Mouse (Mus musculus) midbrain, embryonic 13.5 days (tissue): ENCODE data around the gene Esr2. TPM values are rescaled to one million over a fixed set of nuclear protein-coding genes. Genes with fewer than 3 reads are reported as not detected.
"Not testable (repeated sequence)": the region's sequence is repeated elsewhere in the genome, so short reads cannot be mapped to it uniquely, and the experiment has no call there.

Source experiments
- ATAC-seq: fragments of 200-750 bp; cut with Nextera tagmentation; 2 replicates; pipeline ENCODE4 v1.8.0; 2017; ENCODE audit warnings: mild to moderate bottlenecking, moderate TSS enrichment, moderate library complexity
- H3K27ac ChIP-seq: fragments of 300-500 bp; sonication (generic); 2 replicates; pipeline ENCODE4 v1.5.1; 2015; ENCODE audit warnings: inconsistent platforms, mild to moderate bottlenecking, moderate library complexity
- H3K27me3 ChIP-seq: fragments of 300-500 bp; sonication (generic); 2 replicates; pipeline ENCODE4 v1.6.1; 2015; ENCODE audit warnings: mild to moderate bottlenecking, inconsistent platforms
- H3K36me3 ChIP-seq: fragments of 300-500 bp; sonication (generic); 2 replicates; pipeline ENCODE4 v1.6.1; 2015; ENCODE audit warnings: mild to moderate bottlenecking, inconsistent platforms
- H3K4me1 ChIP-seq: fragments of 300-500 bp; sonication (generic); replicated peaks from 2 replicates; pipeline ENCODE4 v1.6.1; 2015; ENCODE audit warnings: inconsistent platforms
- H3K4me2 ChIP-seq: fragments of 300-500 bp; sonication (generic); replicated peaks from 2 replicates; pipeline ENCODE4 v1.6.1; 2015; ENCODE audit warnings: moderate library complexity, mild to moderate bottlenecking, inconsistent platforms
- H3K4me3 ChIP-seq: fragments of 300-500 bp; sonication (generic); replicated peaks from 2 replicates; pipeline ENCODE4 v1.5.1; 2015; ENCODE audit warnings: mild to moderate bottlenecking, inconsistent platforms
- H3K9ac ChIP-seq: fragments of 300-500 bp; sonication (generic); replicated peaks from 2 replicates; pipeline ENCODE4 v1.6.1; 2015; ENCODE audit warnings: mild to moderate bottlenecking, inconsistent platforms
- H3K9me3 ChIP-seq: fragments of 300-500 bp; sonication (generic); 2 replicates; pipeline ENCODE4 v1.6.1; 2016; ENCODE audit warnings: mild to moderate bottlenecking, inconsistent platforms
- WGBS: fragments of 180-500 bp; shearing (Covaris S2); methylation state at CpG from one replicate; pipeline ENCODE4 v1.1.7; 2015; 5-methylcytosine and 5-hydroxymethylcytosine counted together
- polyA plus RNA-seq: library from polyadenylated mRNA; unstranded; fragments of >200 nt; fragmentation: Nextera tagmentation; extraction: Ambion mirVana; gene quantifications from 2 replicates; pipeline ENCODE4 v1.2.1, GENCODE M21; 2015

The Esr2 gene
- 0.12 and 0.14 TPM in 2 replicates for polyA plus RNA-seq

DNA sequence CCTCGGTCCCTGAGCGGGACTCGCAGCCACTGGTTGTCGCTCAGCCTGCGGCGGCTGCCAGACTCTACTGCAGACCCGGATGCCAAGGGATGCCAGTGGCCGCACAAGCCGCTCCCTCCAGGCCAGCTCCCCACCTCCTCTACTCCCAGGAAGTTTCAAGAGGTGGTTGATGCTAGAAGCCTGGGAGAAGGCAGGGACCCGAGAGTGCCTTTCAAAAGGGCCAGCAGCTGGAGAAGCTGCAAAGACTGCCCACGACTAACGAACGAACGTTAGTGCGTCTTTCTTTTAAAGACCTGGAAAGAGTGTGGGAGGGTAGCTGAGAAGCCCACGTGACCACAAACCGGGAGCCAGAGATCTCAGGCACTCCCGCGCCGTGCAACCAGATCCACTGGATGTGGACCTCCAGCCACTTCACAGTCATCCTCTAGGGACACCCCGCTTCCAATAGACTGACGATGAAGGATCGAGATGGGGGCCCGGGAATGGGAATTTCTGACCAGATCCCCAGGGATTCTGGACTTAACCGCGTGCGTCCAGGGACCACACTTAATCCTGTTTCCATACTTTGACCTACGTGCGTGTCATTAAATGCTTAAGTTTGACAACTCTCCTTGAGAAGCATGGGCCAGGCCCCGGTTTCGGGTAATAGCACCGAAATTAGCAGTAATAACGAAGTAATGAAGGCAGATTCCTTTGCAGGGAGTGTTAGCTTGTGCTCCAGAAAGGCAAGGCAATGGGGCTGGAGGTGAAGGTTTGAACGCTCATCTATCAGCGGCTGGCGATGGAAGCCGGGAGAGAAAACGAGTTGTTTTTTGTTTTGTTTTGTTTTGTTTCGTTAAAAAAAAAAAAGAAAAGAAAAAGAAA lies at the start of gene Esr2:
Esr2 (minus strand) TSS at position 260 of the 864 bp plus-strand sequence.
- Histone ChIP-seq H3K4me3 (peak within 1 kb of the TSS; percentile 41), H3K36me3 (no peaks in the 10 kb centered on the region), H3K27me3 (peaks cover 21% of the 10 kb centered on the region), H3K9ac (peak within 1 kb of the TSS; percentile 45), H3K9me3 (no peaks in the 10 kb centered on the region), H3K4me1 (peaks cover 9% of the 10 kb centered on the region; the same call in 1 of the 2 replicates), H3K4me2 (peak within 1 kb of the TSS; percentile 85), H3K27ac (no peak within 1 kb of the TSS)
- WGBS, result under 1% methylated on average over 39 of the region's 39 CpGs
- peak; percentile 82 for ATAC-seq

DNA sequence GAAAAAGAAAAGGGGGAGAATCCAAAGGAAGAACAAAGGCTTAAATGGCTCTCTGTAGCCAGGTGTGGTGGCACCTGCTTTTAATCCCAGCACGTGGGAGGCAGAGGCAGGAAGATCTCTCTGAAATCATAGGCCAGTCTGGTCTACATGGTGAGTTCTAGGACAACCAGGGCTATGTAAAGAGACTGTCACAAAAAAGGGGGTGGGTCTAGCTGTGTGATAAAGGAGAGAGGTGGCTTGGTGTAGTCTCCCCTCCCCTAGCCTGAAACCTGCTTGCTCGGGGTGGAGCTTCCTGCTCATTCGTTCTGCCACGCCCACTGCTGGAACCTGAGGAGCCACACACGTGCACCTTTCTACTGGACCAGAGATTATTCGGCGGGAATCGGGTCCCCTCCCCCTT lies 45.0 kb upstream of the Esr2 start:
- 49% methylated on average over 2 of the region's 8 CpGs for WGBS
- not testable (repeated sequence) for H3K4me2 ChIP-seq, H3K27me3 ChIP-seq, H3K9ac ChIP-seq, H3K36me3 ChIP-seq, H3K4me1 ChIP-seq, H3K27ac ChIP-seq, H3K9me3 ChIP-seq, ATAC-seq, H3K4me3 ChIP-seq

DNA sequence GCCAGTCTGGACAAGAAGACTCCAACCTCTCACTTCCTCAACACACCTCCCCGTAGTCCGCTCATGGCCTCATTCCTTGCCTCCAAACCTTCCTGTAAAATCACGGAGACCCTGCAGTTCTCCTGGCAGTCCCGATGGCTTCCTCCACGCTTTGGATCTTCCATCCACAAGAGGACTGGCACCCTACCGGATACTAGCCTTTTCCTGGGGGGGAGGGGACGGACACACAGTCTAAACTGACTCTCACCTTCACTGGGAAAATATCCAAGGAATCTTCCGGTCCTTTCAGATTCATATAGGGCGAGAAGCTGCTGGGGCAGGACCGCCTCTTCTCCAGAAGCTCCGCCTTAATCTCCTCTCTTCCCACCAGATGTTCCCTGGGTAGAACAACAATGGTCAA lies 39.7 kb upstream of the Esr2 start:
- H3K9ac ChIP-seq, result no peak overlapping the region
- H3K4me3 ChIP-seq, result no peak overlapping the region
- no peaks in the 10 kb centered on the region for H3K9me3 ChIP-seq
- WGBS, result 77% methylated on average over 11 of the region's 11 CpGs
- no peaks in the 10 kb centered on the region for H3K36me3 ChIP-seq
- no peaks in the 10 kb centered on the region for H3K4me1 ChIP-seq
- no peak overlapping the region for H3K27ac ChIP-seq
- no peak for ATAC-seq
- H3K27me3 ChIP-seq, result no peaks in the 10 kb centered on the region
- H3K4me2 ChIP-seq, result no peak overlapping the region

DNA sequence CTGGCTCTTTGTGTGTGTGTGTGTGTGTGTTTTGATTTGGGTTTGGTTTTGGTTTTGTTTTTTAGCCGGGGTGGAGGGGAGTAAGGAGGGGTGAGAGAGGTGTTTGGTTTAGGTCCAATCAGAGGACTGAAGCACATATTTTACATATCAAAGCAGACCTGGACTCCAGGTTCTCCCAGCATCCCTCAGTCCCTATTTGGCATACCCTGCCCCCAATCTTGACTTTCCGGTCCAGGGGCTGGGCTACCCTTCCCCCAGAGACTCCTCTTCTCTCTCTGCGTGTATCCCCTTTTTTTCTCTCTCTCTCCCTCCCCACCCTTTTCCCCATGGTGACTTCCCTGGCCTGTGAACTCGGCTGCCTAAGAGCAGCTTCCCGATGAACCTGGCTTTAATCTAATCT lies 38.1 kb upstream of the Esr2 start:
- Histone ChIP-seq H3K9ac (no peak overlapping the region), H3K4me2 (no peak overlapping the region), H3K27me3 (no peaks in the 10 kb centered on the region), H3K36me3 (no peaks in the 10 kb centered on the region), H3K9me3 (no peaks in the 10 kb centered on the region), H3K4me1 (no peaks in the 10 kb centered on the region), H3K27ac (no peak overlapping the region), H3K4me3 (no peak overlapping the region)
- 27% methylated on average over 5 of the region's 5 CpGs for WGBS
- ATAC-seq, result no peak

DNA sequence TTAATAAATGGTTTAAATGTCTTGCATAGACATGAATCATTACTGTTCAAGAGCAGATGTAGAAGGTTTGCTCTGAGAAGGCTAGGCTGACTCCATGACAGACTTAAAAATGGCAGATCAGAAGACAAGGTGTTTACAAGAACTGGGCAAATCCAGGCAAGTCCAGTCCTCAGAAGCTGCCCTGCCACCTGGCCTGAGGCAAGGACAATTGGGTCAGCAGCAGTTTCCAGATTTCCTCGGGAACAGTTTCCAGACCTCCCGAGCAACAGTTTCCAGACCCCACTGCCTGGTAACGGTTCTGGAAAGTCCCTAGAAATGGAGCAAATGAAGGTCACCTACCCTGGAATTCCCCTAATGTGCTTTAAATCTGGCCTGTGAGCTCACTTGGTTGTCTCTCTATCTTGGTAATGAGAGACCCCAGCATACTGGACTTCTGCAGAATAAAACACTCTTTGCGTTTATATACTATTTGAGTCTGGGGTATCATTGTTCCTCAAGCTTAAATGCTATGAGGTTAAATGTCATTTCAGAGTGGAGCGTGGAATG lies 32.4 kb upstream of the Esr2 start:
- Histone ChIP-seq H3K4me2 (no peak overlapping the region), H3K9me3 (no peaks in the 10 kb centered on the region), H3K4me3 (no peak overlapping the region), H3K9ac (no peak overlapping the region), H3K4me1 (no peaks in the 10 kb centered on the region), H3K27me3 (no peaks in the 10 kb centered on the region), H3K36me3 (no peaks in the 10 kb centered on the region), H3K27ac (no peak overlapping the region)
- no peak for ATAC-seq
- WGBS, result 91% methylated on average over 5 of the region's 5 CpGs

DNA sequence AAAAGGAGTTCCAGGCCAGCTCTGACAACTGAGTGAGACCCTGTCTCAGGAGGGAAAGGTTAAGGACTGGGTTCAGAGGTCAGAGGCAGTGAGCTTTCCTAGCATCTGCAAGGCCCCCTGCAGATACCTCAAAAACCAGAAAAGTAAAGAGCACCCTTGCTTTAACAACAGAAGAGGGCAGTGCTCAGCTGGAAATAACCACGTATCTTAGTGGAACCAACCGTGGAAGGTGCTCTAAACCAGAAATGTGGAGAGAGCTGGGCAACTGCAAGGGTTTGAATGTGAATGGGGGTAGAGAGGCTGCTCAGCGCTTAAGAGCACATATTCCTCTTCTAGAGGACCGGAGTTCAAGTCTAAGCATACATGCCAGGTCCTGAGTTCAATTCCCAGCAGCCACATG lies 23.3 kb upstream of the Esr2 start:
- ATAC-seq, result no peak
- WGBS, result 71% methylated on average over 4 of the region's 4 CpGs

DNA sequence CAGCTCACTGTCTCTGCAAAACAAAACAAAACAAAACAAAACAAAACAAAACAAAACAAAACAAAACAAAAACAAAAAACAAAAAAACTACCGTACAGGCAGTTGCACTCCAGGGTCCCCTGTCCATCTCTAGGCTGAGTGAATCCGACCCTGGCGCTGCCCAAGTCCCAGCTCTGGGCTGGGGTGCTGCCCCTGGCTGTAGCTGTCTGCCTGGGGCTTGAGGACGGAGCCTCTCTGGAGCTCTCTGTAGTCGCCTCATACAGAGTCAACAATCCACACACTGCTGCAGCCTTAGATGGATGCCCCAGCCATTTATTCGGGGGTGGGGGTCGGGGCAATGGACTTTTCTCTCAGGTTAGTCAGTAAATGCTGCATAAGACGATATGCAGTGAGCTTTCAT lies 20.0 kb upstream of the Esr2 start:
- Histone ChIP-seq H3K4me2 (peak overlapping the region; percentile 87), H3K4me1 (peaks cover 15% of the 10 kb centered on the region), H3K9ac (peak overlapping the region; percentile 66), H3K27me3 (peaks cover 10% of the 10 kb centered on the region), H3K27ac (no peak overlapping the region), H3K9me3 (no peaks in the 10 kb centered on the region), H3K4me3 (peak overlapping the region; percentile 41), H3K36me3 (no peaks in the 10 kb centered on the region)
- WGBS, result 35% methylated on average over 8 of the region's 8 CpGs
- peak; percentile 81 for ATAC-seq

More for the DNA sequence above, 23.3 kb upstream of the Esr2 start:
- H3K9me3 ChIP-seq, result no peaks in the 10 kb centered on the region
- H3K4me1 ChIP-seq, result peaks cover 15% of the 10 kb centered on the region
- H3K27ac ChIP-seq, result no peak overlapping the region
- no peak overlapping the region for H3K4me2 ChIP-seq
- H3K9ac ChIP-seq, result no peak overlapping the region
- H3K27me3 ChIP-seq, result peaks cover 4% of the 10 kb centered on the region
- H3K4me3 ChIP-seq, result no peak overlapping the region
- H3K36me3 ChIP-seq, result no peaks in the 10 kb centered on the region

DNA sequence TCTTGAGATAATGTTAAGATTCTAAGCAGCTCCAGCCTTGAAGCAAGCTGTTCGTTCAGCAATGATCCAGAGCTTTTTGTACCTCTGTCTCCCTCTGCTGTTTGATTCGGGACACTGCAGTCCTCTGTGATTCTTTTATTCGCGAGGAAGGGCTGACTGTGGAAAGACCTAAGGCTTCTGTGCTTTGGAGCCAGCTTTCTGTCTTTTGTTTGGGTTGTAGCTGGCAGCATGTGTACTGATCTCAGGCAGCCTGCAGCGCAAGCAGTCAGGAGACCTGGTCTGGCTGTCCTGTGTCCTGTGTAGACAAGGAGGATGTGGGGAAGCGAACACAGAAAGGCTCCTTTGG lies 19.6 kb upstream of the Esr2 start:
- Histone ChIP-seq H3K4me3 (peak overlapping the region; percentile 41), H3K27ac (no peak overlapping the region), H3K4me2 (peak overlapping the region; percentile 87), H3K4me1 (peaks cover 15% of the 10 kb centered on the region), H3K9me3 (no peaks in the 10 kb centered on the region), H3K9ac (peak overlapping the region; percentile 66), H3K27me3 (peaks cover 10% of the 10 kb centered on the region), H3K36me3 (no peaks in the 10 kb centered on the region)
- WGBS, result 6% methylated on average over 6 of the region's 6 CpGs
- ATAC-seq, result peak; percentile 71

DNA sequence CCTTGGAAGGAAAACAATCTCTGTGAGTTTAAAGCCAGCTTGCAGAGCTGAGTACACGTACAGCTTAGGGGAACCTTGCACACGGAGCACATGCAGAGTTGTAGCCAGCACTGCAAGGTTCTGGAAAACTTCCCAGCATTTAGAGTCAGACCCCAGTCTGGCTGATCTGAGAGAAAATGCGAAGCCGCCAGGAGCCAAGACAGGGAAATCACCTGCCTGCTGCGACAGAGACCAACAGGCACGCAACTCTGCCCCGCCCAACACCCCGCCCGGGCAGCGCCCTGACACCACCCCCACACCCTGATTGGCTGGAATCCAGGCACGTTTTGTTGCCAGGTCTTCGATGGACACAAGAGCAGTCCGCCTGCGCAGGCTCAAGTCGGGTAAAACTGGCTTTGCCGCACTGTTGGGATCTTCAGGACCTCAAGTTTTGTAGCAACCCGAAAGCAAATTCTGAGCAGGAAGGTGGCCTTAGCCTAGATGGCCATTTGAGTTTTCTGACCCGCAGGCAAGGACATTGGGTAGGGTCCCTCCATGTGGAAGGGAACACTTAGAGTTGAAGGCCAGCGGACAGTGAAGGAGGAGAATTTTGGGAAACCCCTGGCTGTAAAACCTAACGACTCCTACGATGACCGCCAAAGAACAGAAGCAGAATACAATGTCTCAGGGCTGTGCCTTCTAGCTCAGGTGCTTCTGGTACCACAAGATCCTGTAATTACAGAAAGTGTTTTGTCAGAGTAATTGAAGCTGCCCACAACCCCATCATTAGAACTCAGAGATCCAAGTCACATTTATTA lies 19.1 kb upstream of the Esr2 start:
- Histone ChIP-seq H3K27ac (no peak overlapping the region), H3K4me1 (peaks cover 15% of the 10 kb centered on the region), H3K9me3 (no peaks in the 10 kb centered on the region), H3K9ac (peak overlapping the region; percentile 51), H3K4me3 (peak overlapping the region; percentile 41), H3K4me2 (peak overlapping the region; percentile 87), H3K36me3 (no peaks in the 10 kb centered on the region), H3K27me3 (peaks cover 10% of the 10 kb centered on the region)
- under 1% methylated on average over 22 of the region's 22 CpGs for WGBS
- peak; percentile 87 for ATAC-seq

DNA sequence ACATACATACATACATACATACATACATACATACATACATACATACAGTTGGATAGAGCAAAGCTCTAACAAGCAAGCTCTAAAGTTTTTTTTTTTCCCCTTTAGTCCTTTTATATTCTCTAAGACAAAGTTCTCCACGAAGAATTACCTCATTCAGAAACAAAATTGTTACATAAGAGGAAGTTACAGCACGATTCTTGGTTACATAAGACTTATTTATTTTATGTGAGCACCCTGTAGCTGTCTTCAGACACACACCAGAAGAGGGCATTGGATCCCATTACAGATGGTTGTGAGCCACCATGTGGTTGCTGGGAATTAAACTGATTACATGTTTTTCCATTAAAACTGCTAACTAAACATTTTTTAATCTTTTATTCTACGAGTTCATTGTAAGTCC lies 17.5 kb upstream of the Esr2 start:
- Histone ChIP-seq H3K27ac (no peak overlapping the region), H3K9me3 (no peaks in the 10 kb centered on the region), H3K36me3 (no peaks in the 10 kb centered on the region), H3K27me3 (peaks cover 10% of the 10 kb centered on the region), H3K9ac (no peak overlapping the region), H3K4me1 (peaks cover 15% of the 10 kb centered on the region), H3K4me3 (no peak overlapping the region), H3K4me2 (no peak overlapping the region)
- 70% methylated on average over 3 of the region's 3 CpGs for WGBS
- ATAC-seq, result no peak

DNA sequence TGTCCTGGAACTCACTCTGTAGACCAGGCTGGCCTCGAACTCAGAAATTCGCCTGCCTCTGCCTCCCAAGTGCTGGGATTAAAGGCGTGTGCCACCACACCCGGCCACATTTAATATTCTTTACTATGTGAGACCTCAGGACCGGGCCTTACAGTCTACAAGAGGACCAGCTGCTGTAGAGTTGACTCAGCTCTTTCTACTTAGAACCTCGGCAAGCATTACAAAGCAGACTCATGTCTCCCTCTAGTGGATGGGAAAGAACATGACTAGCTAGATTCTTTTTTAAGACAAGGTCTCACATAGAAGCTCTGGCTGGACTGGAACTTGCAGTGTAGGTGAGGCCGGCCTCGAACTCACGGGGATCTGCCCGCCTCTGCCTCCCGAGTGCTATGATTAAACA lies 13.9 kb upstream of the Esr2 start:
- Histone ChIP-seq H3K4me1 (peaks cover 3% of the 10 kb centered on the region; the same call in 1 of the 2 replicates), H3K4me2 (no peak overlapping the region), H3K27me3 (peaks cover 10% of the 10 kb centered on the region), H3K36me3 (no peaks in the 10 kb centered on the region), H3K27ac (no peak overlapping the region), H3K4me3 (no peak overlapping the region), H3K9me3 (no peaks in the 10 kb centered on the region), H3K9ac (no peak overlapping the region)
- ATAC-seq, result 0 out of 2 replicates have a peak, but pooled peaks have one; percentile 43
- 54% methylated on average over 11 of the region's 11 CpGs for WGBS

DNA sequence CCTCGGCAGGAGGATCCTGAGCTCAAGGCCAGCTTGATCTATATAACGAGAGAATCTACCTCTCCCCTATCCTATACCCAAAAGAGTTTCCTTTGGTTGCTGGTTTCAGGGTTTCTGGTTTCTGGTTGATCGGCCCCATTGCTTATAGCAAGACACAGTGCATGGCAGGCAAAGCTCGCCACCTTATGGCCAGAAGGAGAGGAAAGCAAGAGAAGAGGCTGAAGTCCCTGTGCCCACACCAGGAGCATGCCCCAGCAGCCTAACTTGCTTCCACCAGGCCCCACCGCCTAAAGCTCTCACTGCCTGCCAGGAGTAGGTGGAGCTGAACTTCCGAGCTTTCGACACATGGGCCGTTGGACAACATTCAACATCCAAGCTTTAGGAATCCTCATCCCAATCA lies 10.8 kb upstream of the Esr2 start:
- WGBS, result 39% methylated on average over 8 of the region's 8 CpGs
- H3K27ac ChIP-seq, result no peak overlapping the region
- ATAC-seq, result no peak

More for the DNA sequence above, 10.8 kb upstream of the Esr2 start:
- H3K9ac ChIP-seq, result no peak overlapping the region
- H3K27me3 ChIP-seq, result no peaks in the 10 kb centered on the region
- no peak overlapping the region for H3K4me2 ChIP-seq
- no peaks in the 10 kb centered on the region for H3K9me3 ChIP-seq
- H3K4me3 ChIP-seq, result no peak overlapping the region
- no peaks in the 10 kb centered on the region for H3K36me3 ChIP-seq
- H3K4me1 ChIP-seq, result no peaks in the 10 kb centered on the region
